Mouse (Mus musculus): ENCODE measurements at regions not wholly inside any gene's neighbourhood (a gene's known extent, or its start where the extent isn't known, plus 50 kb on each side); places are given as distances from the start of the nearest gene placed in this dataset.
"Not testable (repeated sequence)": the region's sequence is repeated elsewhere in the genome, so short reads cannot be mapped to it uniquely, and the experiment has no call there.

GRCm38 (mm10) chr5:7720688-7721087, 239.6 kb upstream of the Steap4 start:
- TF ChIP-seq CTCF (IDR thresholded peaks at IDR 0.05; ENCODE audit: extremely low read depth, insufficient read depth, low read length) (no peak), POLR2A (IDR thresholded peaks at IDR 0.05; ENCODE audit: extremely low read depth, insufficient read depth, low read length) (no peak)
- H3K27ac ChIP-seq (ENCODE audit: insufficient read depth, low read length): no peak overlapping the region
- no peak overlapping the region for H3K4me3 ChIP-seq (ENCODE audit: insufficient read depth, low read length)
- no peaks in the 10 kb centered on the region for H3K4me1 ChIP-seq (ENCODE audit: control insufficient read depth, insufficient read depth, low read length)

GRCm38 (mm10) chr5:7732566-7732965, 227.7 kb upstream of the Steap4 start:
- not testable (repeated sequence) for H3K27ac ChIP-seq (ENCODE audit: insufficient read depth, low read length); H3K4me1 ChIP-seq (ENCODE audit: control insufficient read depth, insufficient read depth, low read length); H3K4me3 ChIP-seq (ENCODE audit: insufficient read depth, low read length)

GRCm38 (mm10) chr5:7779827-7780226, 180.4 kb upstream of the Steap4 start:
- H3K4me3 ChIP-seq (ENCODE audit: insufficient read depth, low read length): no peak overlapping the region
- no peak overlapping the region for H3K27ac ChIP-seq (ENCODE audit: insufficient read depth, low read length)
- no peak for TF ChIP-seq POLR2A (IDR thresholded peaks at IDR 0.05; ENCODE audit: extremely low read depth, insufficient read depth, low read length)
- H3K4me1 ChIP-seq (ENCODE audit: control insufficient read depth, insufficient read depth, low read length): no peaks in the 10 kb centered on the region

GRCm38 (mm10) chr5:7782235-7782634, 178.0 kb upstream of the Steap4 start:
- no peaks in the 10 kb centered on the region for H3K4me1 ChIP-seq (ENCODE audit: control insufficient read depth, insufficient read depth, low read length)
- TF ChIP-seq CTCF (IDR thresholded peaks at IDR 0.05; ENCODE audit: extremely low read depth, insufficient read depth, low read length) (no peak), POLR2A (IDR thresholded peaks at IDR 0.05; ENCODE audit: extremely low read depth, insufficient read depth, low read length) (no peak)
- H3K4me3 ChIP-seq (ENCODE audit: insufficient read depth, low read length): no peak overlapping the region
- H3K27ac ChIP-seq (ENCODE audit: insufficient read depth, low read length): no peak overlapping the region

GRCm38 (mm10) chr5:7788406-7788805, 171.9 kb upstream of the Steap4 start:
- TF ChIP-seq CTCF (IDR thresholded peaks at IDR 0.05; ENCODE audit: extremely low read depth, insufficient read depth, low read length): no peak
- TF ChIP-seq POLR2A (IDR thresholded peaks at IDR 0.05; ENCODE audit: extremely low read depth, insufficient read depth, low read length): no peak
- Histone ChIP-seq H3K4me3 (ENCODE audit: insufficient read depth, low read length) (no peak overlapping the region), H3K27ac (ENCODE audit: insufficient read depth, low read length) (no peak overlapping the region), H3K4me1 (ENCODE audit: control insufficient read depth, insufficient read depth, low read length) (no peaks in the 10 kb centered on the region)

GRCm38 (mm10) chr5:7789126-7789525, 171.1 kb upstream of the Steap4 start:
- TF ChIP-seq POLR2A (IDR thresholded peaks at IDR 0.05; ENCODE audit: extremely low read depth, insufficient read depth, low read length): no peak
- no peak for TF ChIP-seq CTCF (IDR thresholded peaks at IDR 0.05; ENCODE audit: extremely low read depth, insufficient read depth, low read length)
- Histone ChIP-seq H3K27ac (ENCODE audit: insufficient read depth, low read length) (no peak overlapping the region), H3K4me3 (ENCODE audit: insufficient read depth, low read length) (no peak overlapping the region), H3K4me1 (ENCODE audit: control insufficient read depth, insufficient read depth, low read length) (no peaks in the 10 kb centered on the region)

GRCm38 (mm10) chr5:7820592-7820991, 139.7 kb upstream of the Steap4 start:
- H3K4me3 ChIP-seq (ENCODE audit: insufficient read depth, low read length): no peak overlapping the region
- H3K4me1 ChIP-seq (ENCODE audit: control insufficient read depth, insufficient read depth, low read length): no peaks in the 10 kb centered on the region
- peak; percentile 42; the same call in 1 of the 2 replicates for TF ChIP-seq CTCF (IDR thresholded peaks at IDR 0.05; ENCODE audit: extremely low read depth, insufficient read depth, low read length)
- no peak for TF ChIP-seq POLR2A (IDR thresholded peaks at IDR 0.05; ENCODE audit: extremely low read depth, insufficient read depth, low read length)
- no peak overlapping the region for H3K27ac ChIP-seq (ENCODE audit: insufficient read depth, low read length)

- no peak overlapping the region for H3K27ac ChIP-seq (ENCODE audit: insufficient read depth, low read length)
- no peak for TF ChIP-seq CTCF (IDR thresholded peaks at IDR 0.05; ENCODE audit: extremely low read depth, insufficient read depth, low read length)
- no peak for TF ChIP-seq POLR2A (IDR thresholded peaks at IDR 0.05; ENCODE audit: extremely low read depth, insufficient read depth, low read length)
Measured at GRCm38 (mm10) chr5:7821700-7822099, 138.6 kb upstream of the Steap4 start.

GRCm38 (mm10) chr5:7829618-7830017, 130.6 kb upstream of the Steap4 start:
- no peak for TF ChIP-seq CTCF (IDR thresholded peaks at IDR 0.05; ENCODE audit: extremely low read depth, insufficient read depth, low read length)
- TF ChIP-seq POLR2A (IDR thresholded peaks at IDR 0.05; ENCODE audit: extremely low read depth, insufficient read depth, low read length): no peak
- Histone ChIP-seq H3K27ac (ENCODE audit: insufficient read depth, low read length) (no peak overlapping the region), H3K4me3 (ENCODE audit: insufficient read depth, low read length) (no peak overlapping the region), H3K4me1 (ENCODE audit: control insufficient read depth, insufficient read depth, low read length) (no peaks in the 10 kb centered on the region)

More at GRCm38 (mm10) chr5:7821700-7822099, 138.6 kb upstream of the Steap4 start:
- Histone ChIP-seq H3K4me3 (ENCODE audit: insufficient read depth, low read length) (no peak overlapping the region), H3K4me1 (ENCODE audit: control insufficient read depth, insufficient read depth, low read length) (no peaks in the 10 kb centered on the region)

GRCm38 (mm10) chr5:7833812-7834211, 126.4 kb upstream of the Steap4 start:
- H3K4me3 ChIP-seq (ENCODE audit: insufficient read depth, low read length): no peak overlapping the region
- TF ChIP-seq CTCF (IDR thresholded peaks at IDR 0.05; ENCODE audit: extremely low read depth, insufficient read depth, low read length) (no peak), POLR2A (IDR thresholded peaks at IDR 0.05; ENCODE audit: extremely low read depth, insufficient read depth, low read length) (no peak)
- H3K27ac ChIP-seq (ENCODE audit: insufficient read depth, low read length): no peak overlapping the region
- no peaks in the 10 kb centered on the region for H3K4me1 ChIP-seq (ENCODE audit: control insufficient read depth, insufficient read depth, low read length)

- no peak overlapping the region for H3K27ac ChIP-seq (ENCODE audit: insufficient read depth, low read length)
- H3K4me1 ChIP-seq (ENCODE audit: control insufficient read depth, insufficient read depth, low read length): no peaks in the 10 kb centered on the region
- no peak for TF ChIP-seq CTCF (IDR thresholded peaks at IDR 0.05; ENCODE audit: extremely low read depth, insufficient read depth, low read length)
- TF ChIP-seq POLR2A (IDR thresholded peaks at IDR 0.05; ENCODE audit: extremely low read depth, insufficient read depth, low read length): no peak
- H3K4me3 ChIP-seq (ENCODE audit: insufficient read depth, low read length): no peak overlapping the region
Measured at GRCm38 (mm10) chr5:7863047-7863446, 97.2 kb upstream of the Steap4 start.

Data from cortical plate, adult 2 months (tissue).